Mouse (Mus musculus): ENCODE results near the gene Sh2d2a.
"Not testable (repeated sequence)": the region's sequence is repeated elsewhere in the genome, so short reads cannot be mapped to it uniquely, and the experiment has no call there.

The Sh2d2a gene

GRCm38 (mm10) chr3:87855936-87856335 is 9.4 kb downstream of the Sh2d2a start:
- no peak for DNase-seq (ENCODE audit: low spot score in 2 of 2)

- no peak for DNase-seq (ENCODE audit: low spot score in 2 of 2)
These were observed 11.1 kb downstream of the Sh2d2a start for GRCm38 (mm10) chr3:87857666-87858065.

- DNase-seq (ENCODE audit: low spot score in 2 of 2): peak in 1 of 2 experiments; percentile 63
These were observed 13.3 kb downstream of the Sh2d2a start for GRCm38 (mm10) chr3:87859813-87860212.

- DNase-seq (ENCODE audit: low spot score in 2 of 2): not testable (repeated sequence)
These were observed 17.6 kb downstream of the Sh2d2a start for GRCm38 (mm10) chr3:87864111-87864510.

- no peak for DNase-seq (ENCODE audit: low spot score in 2 of 2)
These were observed 31.2 kb downstream of the Sh2d2a start for GRCm38 (mm10) chr3:87877730-87878129.

- no peak for DNase-seq (ENCODE audit: low spot score in 2 of 2)
These were observed 37.7 kb downstream of the Sh2d2a start for GRCm38 (mm10) chr3:87884291-87884690.

GRCm38 (mm10) chr3:87884708-87885251 is 38.2 kb downstream of the Sh2d2a start:
- DNase-seq (ENCODE audit: low spot score in 2 of 2): peak; percentile 56 to 57

- peak; percentile 90 to 96 for DNase-seq (ENCODE audit: low spot score in 2 of 2)
These were observed 38.9 kb downstream of the Sh2d2a start, which contains the start of gene Prcc for GRCm38 (mm10) chr3:87885281-87886003. Gene Prcc, minus strand, starts transcription at chr3:87885608.

- DNase-seq (ENCODE audit: low spot score in 2 of 2): peak in 1 of 2 experiments; percentile 57
These were observed 39.4 kb downstream of the Sh2d2a start for GRCm38 (mm10) chr3:87886004-87886365.

GRCm38 (mm10) chr3:87886416-87886815 is 39.9 kb downstream of the Sh2d2a start:
- no peak for DNase-seq (ENCODE audit: low spot score in 2 of 2)

GRCm38 (mm10) chr3:87887400-87887799 is 40.8 kb downstream of the Sh2d2a start:
- not testable (repeated sequence) for DNase-seq (ENCODE audit: low spot score in 2 of 2)

GRCm38 (mm10) chr3:87891481-87891880 is 44.9 kb downstream of the Sh2d2a start:
- DNase-seq (ENCODE audit: low spot score in 2 of 2): no peak

GRCm38 (mm10) chr3:87893367-87893905 is 46.9 kb downstream of the Sh2d2a start:
- no peak for DNase-seq (ENCODE audit: low spot score in 2 of 2)

- no peak for DNase-seq (ENCODE audit: low spot score in 2 of 2)
These were observed 52.7 kb downstream of the Sh2d2a start for GRCm38 (mm10) chr3:87899266-87899665.

- no peak for DNase-seq (ENCODE audit: low spot score in 2 of 2)
These were observed 53.2 kb downstream of the Sh2d2a start for GRCm38 (mm10) chr3:87899776-87900175.

- DNase-seq (ENCODE audit: low spot score in 2 of 2): no peak
These were observed 54.6 kb downstream of the Sh2d2a start for GRCm38 (mm10) chr3:87901036-87901624.

GRCm38 (mm10) chr3:87901959-87902358 is 55.4 kb downstream of the Sh2d2a start:
- DNase-seq (ENCODE audit: low spot score in 2 of 2): not testable (repeated sequence)

GRCm38 (mm10) chr3:87903821-87904220 is 57.3 kb downstream of the Sh2d2a start:
- no peak for DNase-seq (ENCODE audit: low spot score in 2 of 2)

Data from frontal cortex, postnatal 10 days (tissue).